Mouse (Mus musculus) liver, embryonic 13.5 days (tissue): ENCODE data around the gene Lrriq3. TPM values are rescaled to one million over a fixed set of nuclear protein-coding genes. Genes with fewer than 3 reads are reported as not detected.

Experiments used
- ATAC-seq: fragments of 200-750 bp; cut with Nextera tagmentation; 2 replicates; pipeline ENCODE4 v1.8.0; 2017; ENCODE audit warnings: low read depth, mild to moderate bottlenecking, moderate number of reproducible peaks, moderate library complexity
- DNase-seq: peaks from one replicate; pipeline ENCODE4 v3.0.0; 2022
- H3K27ac ChIP-seq: fragments of 300-500 bp; sonication (generic); 2 replicates; pipeline ENCODE4 v1.5.1; 2015; ENCODE audit warnings: moderate library complexity, mild to moderate bottlenecking, inconsistent platforms
- H3K27me3 ChIP-seq: fragments of 300-500 bp; sonication (generic); 2 replicates; pipeline ENCODE4 v1.6.1; 2015; ENCODE audit warnings: mild to moderate bottlenecking, inconsistent platforms
- H3K36me3 ChIP-seq: fragments of 300-500 bp; sonication (generic); 2 replicates; pipeline ENCODE4 v1.6.1; 2015; ENCODE audit warnings: mild to moderate bottlenecking, inconsistent platforms
- H3K4me1 ChIP-seq: fragments of 300-500 bp; sonication (generic); replicated peaks from 2 replicates; pipeline ENCODE4 v1.6.1; 2015; ENCODE audit warnings: inconsistent platforms
- H3K4me2 ChIP-seq: fragments of 300-500 bp; sonication (generic); 2 replicates; pipeline ENCODE4 v1.6.1; 2015; ENCODE audit warnings: inconsistent platforms, mild to moderate bottlenecking, moderate library complexity
- H3K4me3 ChIP-seq: fragments of 300-500 bp; sonication (generic); replicated peaks from 2 replicates; pipeline ENCODE4 v1.5.1; 2015; ENCODE audit warnings: mild to moderate bottlenecking, inconsistent platforms
- H3K9ac ChIP-seq: fragments of 300-500 bp; sonication (generic); 2 replicates; pipeline ENCODE4 v1.6.1; 2015; ENCODE audit warnings: mild to moderate bottlenecking, inconsistent platforms
- H3K9me3 ChIP-seq: fragments of 300-500 bp; sonication (generic); replicated peaks from 2 replicates; pipeline ENCODE4 v1.6.1; 2016; ENCODE audit warnings: inconsistent platforms
- WGBS: fragments of 180-500 bp; shearing (Covaris S2); methylation state at CpG from one replicate; pipeline ENCODE4 v1.1.7; 2015; ENCODE audit not compliant: insufficient replicate concordance; 5-methylcytosine and 5-hydroxymethylcytosine counted together
- polyA plus RNA-seq: library from polyadenylated mRNA; unstranded; fragments of >200 nt; fragmentation: Nextera tagmentation; extraction: Ambion mirVana; gene quantifications from 2 replicates; pipeline ENCODE4 v1.2.1, GENCODE M21; 2015

The Lrriq3 gene
- polyA plus RNA-seq = 0.22 and 0.31 TPM in 2 replicates

- WGBS = 1% methylated on average over 45 of the region's 47 CpGs
- no peaks in the 10 kb centered on the region for H3K27me3 ChIP-seq
- H3K4me3 ChIP-seq = peak within 1 kb of the TSS; percentile 71
- H3K9me3 ChIP-seq = no peaks in the 10 kb centered on the region
- ATAC-seq (peak; percentile 99), DNase-seq (peak; percentile 76)
- peak within 1 kb of the TSS; percentile 80 for H3K4me2 ChIP-seq
- H3K27ac ChIP-seq = peak within 1 kb of the TSS; percentile 47
- H3K9ac ChIP-seq = peak within 1 kb of the TSS; percentile 72
- H3K36me3 ChIP-seq = no peaks in the 10 kb centered on the region
- peaks cover 14% of the 10 kb centered on the region for H3K4me1 ChIP-seq
These were observed at the start of gene Lrriq3, which contains the start of gene Fpgt for GRCm38 (mm10) chr3:155093116-155093956. Gene Lrriq3, plus strand, starts transcription at chr3:155093434. Gene Fpgt, minus strand, starts transcription at chr3:155093403.

- H3K4me1 ChIP-seq = no peaks in the 10 kb centered on the region
These were observed 41.2 kb upstream of the Lrriq3 start for GRCm38 (mm10) chr3:155052021-155052420.

GRCm38 (mm10) chr3:155053189-155053588 is 40.0 kb upstream of the Lrriq3 start:
- Histone ChIP-seq H3K4me1 (no peaks in the 10 kb centered on the region), H3K9ac (no peak overlapping the region), H3K27ac (no peak overlapping the region), H3K4me2 (no peak overlapping the region), H3K4me3 (no peak overlapping the region), H3K36me3 (no peaks in the 10 kb centered on the region), H3K27me3 (no peaks in the 10 kb centered on the region), H3K9me3 (no peaks in the 10 kb centered on the region)
- DNase-seq = no peak
- ATAC-seq = no peak
- 31% methylated on average over 1 of the region's 1 CpGs for WGBS

More at GRCm38 (mm10) chr3:155052021-155052420, 41.2 kb upstream of the Lrriq3 start:
- Histone ChIP-seq H3K9me3 (no peaks in the 10 kb centered on the region), H3K4me3 (no peak overlapping the region), H3K36me3 (no peaks in the 10 kb centered on the region), H3K9ac (no peak overlapping the region), H3K27ac (no peak overlapping the region), H3K27me3 (no peaks in the 10 kb centered on the region), H3K4me2 (no peak overlapping the region)
- no peak for ATAC-seq
- no peak for DNase-seq

GRCm38 (mm10) chr3:155055231-155055916 is 37.9 kb upstream of the Lrriq3 start, which contains the start of gene Tnni3k:
Gene Tnni3k, minus strand, starts transcription at chr3:155055407.
- H3K27ac ChIP-seq = no peak within 1 kb of the TSS

GRCm38 (mm10) chr3:155056606-155057005 is 36.6 kb upstream of the Lrriq3 start:
- H3K9ac ChIP-seq = no peak overlapping the region
- H3K36me3 ChIP-seq = no peaks in the 10 kb centered on the region
- no peaks in the 10 kb centered on the region for H3K9me3 ChIP-seq
- H3K27me3 ChIP-seq = no peaks in the 10 kb centered on the region
- no peaks in the 10 kb centered on the region for H3K4me1 ChIP-seq
- ATAC-seq (no peak), DNase-seq (no peak)
- no peak overlapping the region for H3K4me3 ChIP-seq
- no peak overlapping the region for H3K4me2 ChIP-seq
- H3K27ac ChIP-seq = no peak overlapping the region

More at GRCm38 (mm10) chr3:155055231-155055916, 37.9 kb upstream of the Lrriq3 start, which contains the start of gene Tnni3k:
- no peaks in the 10 kb centered on the region for H3K27me3 ChIP-seq
- no peaks in the 10 kb centered on the region for H3K9me3 ChIP-seq
- H3K4me1 ChIP-seq = no peaks in the 10 kb centered on the region
- H3K4me2 ChIP-seq = no peak within 1 kb of the TSS
- 63% methylated on average over 6 of the region's 6 CpGs for WGBS
- H3K9ac ChIP-seq = no peak within 1 kb of the TSS
- H3K36me3 ChIP-seq = no peaks in the 10 kb centered on the region
- H3K4me3 ChIP-seq = no peak within 1 kb of the TSS
- ATAC-seq = no peak
- no peak for DNase-seq

GRCm38 (mm10) chr3:155057566-155057965 is 35.7 kb upstream of the Lrriq3 start:
- Histone ChIP-seq H3K9ac (no peak overlapping the region), H3K4me3 (no peak overlapping the region), H3K4me1 (no peaks in the 10 kb centered on the region), H3K27ac (no peak overlapping the region), H3K9me3 (no peaks in the 10 kb centered on the region), H3K27me3 (no peaks in the 10 kb centered on the region), H3K4me2 (no peak overlapping the region), H3K36me3 (no peaks in the 10 kb centered on the region)
- DNase-seq (no peak), ATAC-seq (no peak)

- 51% methylated on average over 6 of the region's 6 CpGs for WGBS
- H3K4me2 ChIP-seq = no peak overlapping the region
- no peak overlapping the region for H3K4me3 ChIP-seq
- no peak for DNase-seq
- no peaks in the 10 kb centered on the region for H3K27me3 ChIP-seq
- no peak overlapping the region for H3K9ac ChIP-seq
- H3K36me3 ChIP-seq = no peaks in the 10 kb centered on the region
- H3K27ac ChIP-seq = no peak overlapping the region
- H3K4me1 ChIP-seq = no peaks in the 10 kb centered on the region
- H3K9me3 ChIP-seq = no peaks in the 10 kb centered on the region
- ATAC-seq = no peak
These were observed 34.3 kb upstream of the Lrriq3 start for GRCm38 (mm10) chr3:155058800-155059448.

GRCm38 (mm10) chr3:155059449-155059822 is 33.8 kb upstream of the Lrriq3 start:
- Histone ChIP-seq H3K27ac (no peak overlapping the region), H3K4me3 (no peak overlapping the region), H3K9ac (no peak overlapping the region), H3K4me2 (no peak overlapping the region), H3K9me3 (no peaks in the 10 kb centered on the region), H3K36me3 (no peaks in the 10 kb centered on the region), H3K4me1 (no peaks in the 10 kb centered on the region), H3K27me3 (no peaks in the 10 kb centered on the region)
- DNase-seq (no peak), ATAC-seq (no peak)

- 60% methylated on average over 4 of the region's 4 CpGs for WGBS
- ATAC-seq (no peak), DNase-seq (no peak)
- Histone ChIP-seq H3K4me3 (no peak overlapping the region), H3K9ac (no peak overlapping the region), H3K4me1 (no peaks in the 10 kb centered on the region), H3K9me3 (no peaks in the 10 kb centered on the region), H3K4me2 (no peak overlapping the region), H3K27ac (no peak overlapping the region), H3K27me3 (no peaks in the 10 kb centered on the region), H3K36me3 (no peaks in the 10 kb centered on the region)
These were observed 15.3 kb upstream of the Lrriq3 start for GRCm38 (mm10) chr3:155077908-155078307.

- ATAC-seq (no peak), DNase-seq (no peak)
- H3K4me3 ChIP-seq = peak overlapping the region; percentile 71; the same call in 1 of the 2 replicates
- no peak overlapping the region for H3K9ac ChIP-seq
- no peaks in the 10 kb centered on the region for H3K9me3 ChIP-seq
- H3K27me3 ChIP-seq = no peaks in the 10 kb centered on the region
- H3K4me2 ChIP-seq = peak overlapping the region; percentile 80
- H3K27ac ChIP-seq = no peak overlapping the region
- H3K4me1 ChIP-seq = peaks cover 14% of the 10 kb centered on the region
- 82% methylated on average over 6 of the region's 6 CpGs for WGBS
- peaks cover 8% of the 10 kb centered on the region for H3K36me3 ChIP-seq
These were observed 1.2 kb upstream of the Lrriq3 start for GRCm38 (mm10) chr3:155092081-155092480.

- H3K4me2 ChIP-seq = no peak overlapping the region
- H3K27me3 ChIP-seq = no peaks in the 10 kb centered on the region
- ATAC-seq (no peak), DNase-seq (no peak)
- no peak overlapping the region for H3K27ac ChIP-seq
- H3K9me3 ChIP-seq = no peaks in the 10 kb centered on the region
- no peak overlapping the region for H3K9ac ChIP-seq
- WGBS = 68% methylated on average over 1 of the region's 1 CpGs
- no peaks in the 10 kb centered on the region for H3K4me1 ChIP-seq
- no peak overlapping the region for H3K4me3 ChIP-seq
- H3K36me3 ChIP-seq = no peaks in the 10 kb centered on the region
These were observed 6.0 kb downstream of the Lrriq3 start for GRCm38 (mm10) chr3:155099266-155099665.
